Mouse (Mus musculus) layer of hippocampus, adult 8-10 months (tissue): Measurements from ENCODE around the gene Ifi35. TPM values are rescaled to one million over a fixed set of nuclear protein-coding genes. Genes with fewer than 3 reads are reported as not detected.
"Not testable (repeated sequence)": the region's sequence is repeated elsewhere in the genome, so short reads cannot be mapped to it uniquely, and the experiment has no call there.

Source experiments
- DNase-seq, 2 experiments: peaks; one replicate each; pipeline ENCODE4 v3.0.0; 2022; ENCODE audit warnings: low spot score in 2 of 2
- total RNA-seq, 4 experiments: library from RNA; stranded (reverse); gene quantifications; 2 replicates each; pipeline ENCODE4 v1.2.4; 2022

Ifi35 gene
- total RNA-seq, 4 experiments from 2014 or later = 2.2 to 7.6 (median 3.5) TPM

GRCm38 (mm10) chr11:101467477-101468262 is 19.5 kb downstream of the Ifi35 start:
- peak; percentile 61 to 65 for DNase-seq

GRCm38 (mm10) chr11:101468263-101468688 is 20.1 kb downstream of the Ifi35 start:
- DNase-seq = no peak

- DNase-seq = no peak
Measured at GRCm38 (mm10) chr11:101468731-101469130, 20.5 kb downstream of the Ifi35 start.

GRCm38 (mm10) chr11:101469155-101469554 is 20.9 kb downstream of the Ifi35 start:
- no peak for DNase-seq

- DNase-seq = no peak
Measured at GRCm38 (mm10) chr11:101470206-101470605, 22.0 kb downstream of the Ifi35 start.

- DNase-seq = no peak
Measured at GRCm38 (mm10) chr11:101471926-101472325, 23.7 kb downstream of the Ifi35 start.

- no peak for DNase-seq
Measured at GRCm38 (mm10) chr11:101472336-101472735, 24.1 kb downstream of the Ifi35 start.

GRCm38 (mm10) chr11:101473686-101474085 is 25.5 kb downstream of the Ifi35 start:
- not testable (repeated sequence) for DNase-seq

- DNase-seq = no peak
Measured at GRCm38 (mm10) chr11:101474298-101474697, 26.1 kb downstream of the Ifi35 start.

GRCm38 (mm10) chr11:101476361-101476760 is 28.2 kb downstream of the Ifi35 start:
- not testable (repeated sequence) for DNase-seq

GRCm38 (mm10) chr11:101477194-101477551 is 29.0 kb downstream of the Ifi35 start:
- no peak for DNase-seq

GRCm38 (mm10) chr11:101477552-101478211 is 29.5 kb downstream of the Ifi35 start:
- DNase-seq = no peak

- peak in 1 of 2 experiments; percentile 26 for DNase-seq
Measured at GRCm38 (mm10) chr11:101479171-101479635, 31.0 kb downstream of the Ifi35 start.

GRCm38 (mm10) chr11:101480912-101481311 is 32.7 kb downstream of the Ifi35 start:
- DNase-seq = no peak

- no peak for DNase-seq
Measured at GRCm38 (mm10) chr11:101483804-101484203, 35.6 kb downstream of the Ifi35 start.

- no peak for DNase-seq
Measured at GRCm38 (mm10) chr11:101484245-101484644, 36.0 kb downstream of the Ifi35 start.

GRCm38 (mm10) chr11:101484814-101485213 is 36.6 kb downstream of the Ifi35 start:
- DNase-seq = no peak

- DNase-seq = no peak
Measured at GRCm38 (mm10) chr11:101485509-101486028, 37.4 kb downstream of the Ifi35 start.

GRCm38 (mm10) chr11:101486126-101486525 is 37.9 kb downstream of the Ifi35 start:
- no peak for DNase-seq

- no peak for DNase-seq
Measured at GRCm38 (mm10) chr11:101506269-101506780, 58.1 kb downstream of the Ifi35 start.

GRCm38 (mm10) chr11:101507090-101507489 is 58.9 kb downstream of the Ifi35 start:
- no peak for DNase-seq
